Mouse (Mus musculus) testis, adult 2 months (tissue): Measurements from ENCODE around the gene Tle6.

Experiments used
- CTCF ChIP-seq: fragments of 200-500 bp; IDR thresholded peaks from 2 replicates; pipeline ENCODE4 v1.5.1; 2012; ENCODE audit warnings: low read depth, mild to moderate bottlenecking, inconsistent platforms, low read length, moderate library complexity; ENCODE audit not compliant: control insufficient read depth, insufficient read depth, insufficient replicate concordance
- POLR2A ChIP-seq: fragments of 200-500 bp; IDR thresholded peaks from 2 replicates; pipeline ENCODE4 v1.6.1; 2012; ENCODE audit warnings: low read depth, mild to moderate bottlenecking, inconsistent platforms, low read length, moderate library complexity; ENCODE audit not compliant: control insufficient read depth

- TF ChIP-seq CTCF (no peak), POLR2A (no peak)
Observed at GRCm38 (mm10) chr10:81598871-81599270, 2.0 kb downstream of the Tle6 start.
